Mouse (Mus musculus): ENCODE data around the gene Pcdh15. TPM values are rescaled to one million over a fixed set of nuclear protein-coding genes. Genes with fewer than 3 reads are reported as not detected.

The Pcdh15 gene
- polyA plus RNA-seq, 1 experiment from 2014 or later = 0.68 TPM

- H3K4me3 ChIP-seq (ENCODE audit: low read depth, low read length) = no peak overlapping the region
- DNase-seq (ENCODE audit: low spot score) (no peak), ATAC-seq (ENCODE audit: low FRiP score, low TSS enrichment) (no peak)
- H3K9ac ChIP-seq (ENCODE audit: low read length) = no peak overlapping the region
- H3K9me3 ChIP-seq (ENCODE audit: control insufficient read depth, low read length) = no peaks in the 10 kb centered on the region
- H3K27ac ChIP-seq (replicated peaks) = no peak overlapping the region
- no peak for TF ChIP-seq CTCF (IDR thresholded peaks at IDR 0.05; ENCODE audit: low read depth)
- no peak for TF ChIP-seq EP300 (optimal IDR thresholded peaks at IDR 0.05)
- WGBS = 18% methylated on average over 1 of the region's 1 CpGs
- no peaks in the 10 kb centered on the region for H3K36me3 ChIP-seq (ENCODE audit: control insufficient read depth, insufficient read depth, low read length)
- H3K4me1 ChIP-seq (replicated peaks; ENCODE audit: control insufficient read depth, insufficient read depth) = no peaks in the 10 kb centered on the region
- H3K27me3 ChIP-seq (ENCODE audit: control insufficient read depth, insufficient read depth, low read length) = no peaks in the 10 kb centered on the region
- H3K4me2 ChIP-seq (replicated peaks; ENCODE audit: low read depth) = no peak overlapping the region
Measured at GRCm38 (mm10) chr10:74008836-74009235, 909.7 kb downstream of the Pcdh15 start.

GRCm38 (mm10) chr10:74023091-74023490, 923.9 kb downstream of the Pcdh15 start:
- DNase-seq (ENCODE audit: low spot score) (no peak), ATAC-seq (ENCODE audit: low FRiP score, low TSS enrichment) (no peak)
- no peak overlapping the region for H3K4me2 ChIP-seq (replicated peaks; ENCODE audit: low read depth)
- H3K4me3 ChIP-seq (ENCODE audit: low read depth, low read length) = no peak overlapping the region
- H3K4me1 ChIP-seq (replicated peaks; ENCODE audit: control insufficient read depth, insufficient read depth) = no peaks in the 10 kb centered on the region
- H3K9me3 ChIP-seq (ENCODE audit: control insufficient read depth, low read length) = no peaks in the 10 kb centered on the region
- H3K9ac ChIP-seq (ENCODE audit: low read length) = no peak overlapping the region
- H3K27ac ChIP-seq (replicated peaks) = no peak overlapping the region
- H3K36me3 ChIP-seq (ENCODE audit: control insufficient read depth, insufficient read depth, low read length) = no peaks in the 10 kb centered on the region
- no peak for TF ChIP-seq CTCF (IDR thresholded peaks at IDR 0.05; ENCODE audit: low read depth)
- TF ChIP-seq EP300 (optimal IDR thresholded peaks at IDR 0.05) = no peak
- WGBS = 84% methylated on average over 1 of the region's 1 CpGs
- H3K27me3 ChIP-seq (ENCODE audit: control insufficient read depth, insufficient read depth, low read length) = no peaks in the 10 kb centered on the region

- Histone ChIP-seq H3K4me2 (replicated peaks; ENCODE audit: low read depth) (no peak overlapping the region), H3K4me1 (replicated peaks; ENCODE audit: control insufficient read depth, insufficient read depth) (no peaks in the 10 kb centered on the region), H3K4me3 (ENCODE audit: low read depth, low read length) (no peak overlapping the region), H3K27ac (replicated peaks) (no peak overlapping the region), H3K27me3 (ENCODE audit: control insufficient read depth, insufficient read depth, low read length) (no peaks in the 10 kb centered on the region), H3K9ac (ENCODE audit: low read length) (no peak overlapping the region), H3K36me3 (ENCODE audit: control insufficient read depth, insufficient read depth, low read length) (no peaks in the 10 kb centered on the region), H3K9me3 (ENCODE audit: control insufficient read depth, low read length) (no peaks in the 10 kb centered on the region)
- 51% methylated on average over 9 of the region's 9 CpGs for WGBS
- TF ChIP-seq CTCF (IDR thresholded peaks at IDR 0.05; ENCODE audit: low read depth) (no peak), EP300 (optimal IDR thresholded peaks at IDR 0.05) (no peak)
- no peak for ATAC-seq (ENCODE audit: low FRiP score, low TSS enrichment)
- no peak for DNase-seq (ENCODE audit: low spot score)
Measured at GRCm38 (mm10) chr10:74053059-74053458, 953.9 kb downstream of the Pcdh15 start.

DNA sequence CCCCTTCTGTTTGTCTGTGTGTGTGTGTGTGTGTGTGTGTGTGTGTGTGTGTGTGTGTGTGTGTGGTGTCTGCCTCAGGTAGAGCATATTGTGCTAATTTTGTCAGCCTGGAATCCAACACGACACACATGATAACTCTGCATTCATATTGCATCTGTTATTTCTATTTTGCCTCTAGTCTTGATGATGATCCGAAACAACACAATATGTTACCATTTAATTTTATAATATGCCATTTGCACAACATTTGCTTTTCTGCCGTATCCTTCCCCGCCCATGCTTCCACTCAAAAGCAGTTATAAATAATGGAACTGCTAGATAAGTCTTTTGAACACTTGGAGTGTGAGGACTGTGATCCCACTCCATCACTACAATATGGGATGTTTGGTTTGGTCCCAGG, 987.5 kb downstream of the Pcdh15 start:
- H3K9ac ChIP-seq (ENCODE audit: low read length) = no peak overlapping the region
- H3K4me3 ChIP-seq (ENCODE audit: low read depth, low read length) = no peak overlapping the region
- 86% methylated on average over 4 of the region's 4 CpGs for WGBS
- no peak for TF ChIP-seq EP300 (optimal IDR thresholded peaks at IDR 0.05)
- TF ChIP-seq CTCF (IDR thresholded peaks at IDR 0.05; ENCODE audit: low read depth) = no peak
- H3K27ac ChIP-seq (replicated peaks) = no peak overlapping the region
- H3K27me3 ChIP-seq (ENCODE audit: control insufficient read depth, insufficient read depth, low read length) = no peaks in the 10 kb centered on the region
- DNase-seq (ENCODE audit: low spot score) = no peak
- no peak overlapping the region for H3K4me2 ChIP-seq (replicated peaks; ENCODE audit: low read depth)
- no peak for ATAC-seq (ENCODE audit: low FRiP score, low TSS enrichment)
- no peaks in the 10 kb centered on the region for H3K4me1 ChIP-seq (replicated peaks; ENCODE audit: control insufficient read depth, insufficient read depth)
- no peaks in the 10 kb centered on the region for H3K9me3 ChIP-seq (ENCODE audit: control insufficient read depth, low read length)
- H3K36me3 ChIP-seq (ENCODE audit: control insufficient read depth, insufficient read depth, low read length) = no peaks in the 10 kb centered on the region

DNA sequence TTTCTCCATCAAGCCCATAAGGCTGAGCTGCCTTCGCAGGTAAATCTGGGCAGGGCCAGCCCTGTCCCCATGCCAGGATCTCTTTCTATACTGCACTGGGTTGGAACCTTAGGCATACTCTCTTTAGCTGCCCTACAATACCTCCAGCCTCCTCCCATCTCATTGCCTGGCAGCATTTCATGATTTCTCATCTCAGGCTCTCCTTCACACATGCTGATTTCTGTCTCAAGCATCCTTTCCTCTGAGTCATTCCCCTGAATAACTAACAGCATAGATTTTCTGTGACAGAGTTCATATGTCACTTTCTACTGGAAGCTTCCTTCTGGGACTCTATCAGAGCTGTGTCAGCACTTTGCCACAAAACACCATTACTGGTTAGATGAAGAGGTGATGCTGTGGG, 999.2 kb downstream of the Pcdh15 start:
- Histone ChIP-seq H3K27ac (replicated peaks) (no peak overlapping the region), H3K4me3 (ENCODE audit: low read depth, low read length) (no peak overlapping the region), H3K9me3 (ENCODE audit: control insufficient read depth, low read length) (no peaks in the 10 kb centered on the region), H3K4me1 (replicated peaks; ENCODE audit: control insufficient read depth, insufficient read depth) (no peaks in the 10 kb centered on the region), H3K4me2 (replicated peaks; ENCODE audit: low read depth) (no peak overlapping the region), H3K9ac (ENCODE audit: low read length) (no peak overlapping the region), H3K27me3 (ENCODE audit: control insufficient read depth, insufficient read depth, low read length) (no peaks in the 10 kb centered on the region), H3K36me3 (ENCODE audit: control insufficient read depth, insufficient read depth, low read length) (no peaks in the 10 kb centered on the region)
- DNase-seq (ENCODE audit: low spot score) = no peak
- 64% methylated on average over 1 of the region's 1 CpGs for WGBS
- no peak for ATAC-seq (ENCODE audit: low FRiP score, low TSS enrichment)
- TF ChIP-seq CTCF (IDR thresholded peaks at IDR 0.05; ENCODE audit: low read depth) (no peak), EP300 (optimal IDR thresholded peaks at IDR 0.05) (no peak)

DNA sequence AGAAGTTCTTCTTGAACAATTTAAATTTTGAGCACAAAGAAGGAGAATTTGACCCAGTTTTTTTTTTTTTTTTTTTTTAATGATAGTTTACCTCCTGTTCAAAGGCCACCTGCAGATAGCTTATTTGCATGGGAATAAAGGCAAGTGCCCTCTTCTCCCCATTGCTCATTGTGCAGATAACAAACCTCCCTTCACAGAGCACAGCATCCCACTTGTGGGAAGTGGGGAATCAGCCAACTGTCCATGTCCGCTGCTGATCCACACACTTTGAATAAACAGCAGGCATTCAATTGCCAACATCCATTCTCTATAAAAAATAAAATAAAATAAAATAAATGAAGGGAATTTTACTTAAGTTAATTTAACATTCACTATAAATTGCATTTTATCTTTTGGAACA, 1015.0 kb downstream of the Pcdh15 start:
- H3K9me3 ChIP-seq (ENCODE audit: control insufficient read depth, low read length) = no peaks in the 10 kb centered on the region
- no peak for ATAC-seq (ENCODE audit: low FRiP score, low TSS enrichment)
- H3K4me2 ChIP-seq (replicated peaks; ENCODE audit: low read depth) = no peak overlapping the region
- no peak overlapping the region for H3K9ac ChIP-seq (ENCODE audit: low read length)
- 63% methylated on average over 1 of the region's 1 CpGs for WGBS
- no peak overlapping the region for H3K4me3 ChIP-seq (ENCODE audit: low read depth, low read length)
- H3K36me3 ChIP-seq (ENCODE audit: control insufficient read depth, insufficient read depth, low read length) = no peaks in the 10 kb centered on the region
- no peak for TF ChIP-seq EP300 (optimal IDR thresholded peaks at IDR 0.05)
- DNase-seq (ENCODE audit: low spot score) = no peak
- H3K4me1 ChIP-seq (replicated peaks; ENCODE audit: control insufficient read depth, insufficient read depth) = no peaks in the 10 kb centered on the region
- no peaks in the 10 kb centered on the region for H3K27me3 ChIP-seq (ENCODE audit: control insufficient read depth, insufficient read depth, low read length)
- H3K27ac ChIP-seq (replicated peaks) = no peak overlapping the region
